Mouse (Mus musculus): Measurements from ENCODE around the gene Rbm8a2.

DNA sequence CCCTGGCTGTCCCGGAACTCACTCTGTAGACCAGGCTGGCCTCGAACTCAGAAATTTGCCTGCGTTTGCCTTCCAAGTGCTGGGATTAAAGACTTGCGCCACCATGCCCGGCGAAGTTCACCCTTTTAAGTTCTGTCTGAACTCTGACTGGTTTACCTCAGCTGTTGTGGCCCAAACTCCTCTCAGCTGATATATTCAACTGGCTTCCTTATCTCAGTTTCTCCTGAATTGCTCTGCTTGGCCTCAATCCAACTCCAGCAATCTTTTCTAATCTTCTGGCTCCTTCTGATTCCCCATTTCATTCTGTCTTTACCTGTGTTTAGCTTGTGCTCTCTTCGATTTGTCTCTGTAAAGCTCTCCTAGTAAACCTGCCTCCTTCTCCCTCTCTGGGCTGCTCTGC lies 35.7 kb downstream of the Rbm8a2 start:
- no peak for TF ChIP-seq CTCF (IDR thresholded peaks at IDR 0.05; ENCODE audit: insufficient read depth, low read length)
- TF ChIP-seq POLR2A (IDR thresholded peaks at IDR 0.05; ENCODE audit: borderline replicate concordance, extremely low read depth, low read depth, low read length): no peak
